Mouse (Mus musculus) liver, adult (tissue): ENCODE measurements at regions not wholly inside any gene's neighbourhood (a gene's known extent, or its start where the extent isn't known, plus 50 kb on each side); places are given as distances from the start of the nearest gene placed in this dataset.

Experiments
- GATA4 ChIP-seq: IDR thresholded peaks from 2 replicates; pipeline ENCODE4 v1.6.1; 2014; ENCODE audit warnings: mild to moderate bottlenecking, low read length; ENCODE audit not compliant: insufficient replicate concordance

DNA sequence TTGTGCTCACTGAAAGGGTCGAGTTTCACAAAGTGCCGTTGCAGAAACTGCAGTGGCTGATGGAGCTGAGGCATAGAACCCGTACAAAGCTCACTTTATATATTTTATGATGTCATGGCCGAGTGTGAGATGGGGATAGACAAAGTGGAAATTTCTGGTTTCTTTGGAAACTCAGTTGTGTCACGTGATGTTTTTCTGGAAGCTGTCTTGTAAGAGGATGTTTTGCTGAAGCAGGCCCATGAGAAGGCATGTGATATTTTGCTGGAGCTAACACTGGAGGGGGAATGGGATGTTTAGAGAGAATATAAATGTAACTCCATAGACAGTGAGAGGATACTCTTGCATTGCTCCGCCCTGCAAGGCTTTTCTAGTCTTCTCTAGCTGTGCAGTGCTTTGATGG is 311.7 kb downstream of the Tmem132b start:
- no peak for TF ChIP-seq GATA4

GRCm38 (mm10) chr5:125849722-125850121 is 318.1 kb downstream of the Tmem132b start:
- no peak for TF ChIP-seq GATA4

DNA sequence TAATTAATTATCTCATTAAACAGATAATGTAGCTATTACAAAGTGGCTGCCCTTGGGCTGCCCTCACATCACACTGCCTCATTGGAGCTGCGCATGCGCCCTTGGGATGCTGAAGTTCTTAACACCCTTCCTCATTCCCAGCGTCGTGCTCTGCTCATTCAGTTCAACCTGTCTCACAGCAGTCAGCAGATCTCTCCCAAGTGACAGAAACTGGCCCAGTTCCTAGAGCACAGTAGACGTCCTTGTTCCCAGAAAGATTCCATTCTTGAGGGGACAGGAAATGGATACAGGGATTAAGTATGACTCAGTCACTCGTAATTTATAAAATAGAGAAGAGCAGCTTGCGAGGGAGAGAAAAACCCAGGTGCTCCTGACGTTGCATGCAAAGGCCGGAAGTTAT is 344.7 kb downstream of the Tmem132b start:
- no peak for TF ChIP-seq GATA4

DNA sequence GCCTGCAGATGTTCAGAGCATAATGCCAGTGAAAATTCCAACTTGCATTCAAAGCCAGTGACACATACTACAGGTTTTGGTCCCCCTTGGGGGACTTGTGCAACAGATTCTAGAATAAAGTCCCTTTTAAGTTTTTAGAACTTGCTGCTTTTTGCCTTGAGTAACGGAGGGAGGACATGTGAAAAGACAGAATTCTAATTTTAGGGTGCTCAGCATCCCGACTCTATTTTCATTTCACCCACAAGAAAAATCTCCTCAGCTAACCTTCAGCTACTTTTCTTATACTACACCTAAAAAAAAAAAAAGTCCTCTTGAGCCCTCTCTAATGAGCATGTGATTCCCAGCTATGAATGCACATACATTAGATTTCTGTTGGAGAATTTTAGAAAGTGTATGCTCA is 357.3 kb downstream of the Tmem132b start:
- TF ChIP-seq GATA4: no peak

DNA sequence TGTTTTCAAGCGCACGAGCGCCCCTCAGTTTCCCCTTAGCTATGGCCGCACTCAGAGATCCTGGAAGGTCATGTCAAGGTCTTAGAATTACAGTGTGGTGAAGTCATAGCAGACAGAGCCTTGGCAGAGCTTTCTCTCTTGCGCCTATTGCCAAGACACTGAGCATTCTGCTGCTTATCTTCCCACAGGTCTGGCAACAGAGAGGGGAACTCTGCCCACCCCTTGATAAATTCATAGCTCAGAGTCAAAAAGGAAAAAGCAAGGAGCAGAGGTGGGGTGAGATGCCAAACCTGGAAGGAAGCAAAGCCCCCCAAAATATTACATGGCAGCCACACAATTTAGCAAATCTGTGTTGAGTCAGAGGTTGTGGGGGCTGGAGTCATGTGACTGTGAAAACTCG is 362.3 kb downstream of the Tmem132b start:
- no peak for TF ChIP-seq GATA4

DNA sequence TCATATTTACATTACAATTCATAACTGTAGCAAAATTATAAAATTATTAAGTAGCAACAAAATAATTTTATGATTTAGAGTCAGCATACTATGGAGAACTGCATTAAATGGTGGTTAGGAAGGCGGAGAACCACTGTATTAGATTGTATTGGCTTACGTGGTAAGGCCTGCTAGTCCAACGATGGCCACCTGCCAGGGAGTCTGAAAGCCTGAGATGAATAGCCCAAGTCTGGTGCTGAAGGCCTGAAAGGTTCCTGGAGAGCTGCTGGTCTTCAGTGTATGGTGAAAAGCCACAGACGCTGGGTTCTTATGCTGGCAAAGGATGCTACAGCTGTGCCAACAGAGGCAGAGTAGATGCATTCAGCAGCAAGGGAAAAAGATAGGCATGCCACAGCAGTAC is 370.5 kb downstream of the Tmem132b start:
- no peak for TF ChIP-seq GATA4

DNA sequence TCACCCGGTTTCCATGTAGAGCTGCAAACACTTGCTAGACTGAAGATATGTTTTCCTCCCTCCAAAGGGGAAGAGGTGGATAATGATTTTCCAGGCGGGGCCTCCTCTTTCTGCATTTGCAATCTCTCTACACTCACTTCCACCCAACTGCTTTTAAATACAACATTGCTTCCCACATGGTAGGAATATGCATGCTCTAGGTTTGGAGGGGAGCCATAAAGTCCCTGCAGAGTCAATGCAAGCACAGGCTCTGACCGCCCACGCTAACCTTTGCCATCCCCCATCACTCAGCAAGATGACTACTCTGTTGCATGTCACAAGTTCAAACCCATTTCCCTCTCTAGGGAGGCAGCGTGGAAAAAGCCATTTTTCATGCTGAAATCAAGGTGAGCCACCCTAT is 372.9 kb downstream of the Tmem132b start:
- no peak for TF ChIP-seq GATA4

DNA sequence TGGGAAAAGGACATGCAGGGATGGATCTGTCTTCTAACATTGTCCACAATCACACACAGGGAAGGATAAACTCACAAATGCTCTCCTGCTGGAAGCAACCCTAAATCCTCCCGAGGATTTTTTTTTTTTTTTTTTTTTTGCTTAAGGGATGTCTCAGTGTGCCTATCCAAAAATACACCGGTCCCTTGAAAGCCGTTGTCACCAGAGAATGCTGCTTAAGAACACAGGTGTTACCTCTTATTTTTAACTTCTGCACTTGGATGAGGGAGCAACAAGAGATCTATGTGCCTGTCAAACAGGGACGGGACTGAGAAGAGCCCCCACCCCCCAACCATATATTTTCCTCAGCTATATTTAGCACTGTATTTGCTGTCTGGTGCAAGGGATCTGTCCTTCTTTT is 375.8 kb downstream of the Tmem132b start:
- no peak for TF ChIP-seq GATA4

GRCm38 (mm10) chr5:125907909-125908308 is 376.3 kb downstream of the Tmem132b start:
- no peak for TF ChIP-seq GATA4

- no peak for TF ChIP-seq GATA4
These were observed 384.3 kb downstream of the Tmem132b start for GRCm38 (mm10) chr5:125915857-125916256.

- TF ChIP-seq GATA4: no peak
These were observed 389.4 kb downstream of the Tmem132b start for GRCm38 (mm10) chr5:125920965-125921364.

DNA sequence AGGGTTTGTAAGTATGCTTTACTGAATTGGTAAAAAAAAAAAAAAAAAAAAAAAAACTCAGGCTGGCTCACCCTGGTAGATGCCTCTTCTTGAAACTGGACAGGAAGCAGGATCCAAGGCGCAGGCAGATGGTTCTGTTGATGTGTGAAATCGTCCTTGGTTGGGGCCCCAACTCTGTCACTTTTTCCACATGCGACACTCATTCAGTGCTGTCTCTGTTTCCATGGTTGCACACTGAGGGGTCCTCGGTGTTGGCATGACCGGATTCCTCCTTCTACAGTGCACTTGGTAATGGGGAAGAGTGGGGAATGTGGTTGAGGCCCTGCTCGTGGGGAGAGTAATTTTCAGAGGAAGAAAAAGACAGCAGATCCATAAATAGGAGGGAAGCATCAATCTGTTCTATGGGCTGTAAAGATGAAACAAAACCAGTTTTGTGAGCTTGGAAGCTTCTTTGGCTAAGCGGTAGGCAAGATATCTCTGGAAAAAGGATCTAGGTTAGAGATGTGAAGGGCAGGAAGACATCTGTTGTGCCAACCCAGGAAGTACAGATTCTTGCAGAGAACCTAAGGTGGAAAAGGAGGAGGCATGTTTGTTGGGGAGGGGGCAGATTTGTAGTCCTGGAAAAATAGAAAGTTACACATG is 394.4 kb downstream of the Tmem132b start:
- TF ChIP-seq GATA4: no peak

DNA sequence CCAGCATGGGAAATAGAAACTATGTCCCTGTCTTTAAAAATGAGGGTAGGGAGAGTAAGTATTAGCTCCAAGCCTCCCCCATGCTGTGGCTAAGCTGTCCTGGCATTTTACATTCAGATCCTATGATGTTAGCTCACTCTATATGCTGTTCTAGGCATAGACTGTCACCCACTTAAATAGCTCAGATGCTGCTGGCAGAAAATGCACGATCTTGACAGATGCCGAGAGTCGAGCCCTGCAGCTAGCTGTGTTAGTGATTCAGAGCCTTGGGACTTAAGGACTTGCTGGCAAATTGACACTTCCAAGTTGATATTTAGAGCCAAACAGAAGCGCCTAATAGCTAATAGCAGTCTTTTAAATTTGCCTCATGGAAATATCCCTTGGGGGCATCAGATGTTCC is 399.9 kb downstream of the Tmem132b start:
- TF ChIP-seq GATA4: no peak

DNA sequence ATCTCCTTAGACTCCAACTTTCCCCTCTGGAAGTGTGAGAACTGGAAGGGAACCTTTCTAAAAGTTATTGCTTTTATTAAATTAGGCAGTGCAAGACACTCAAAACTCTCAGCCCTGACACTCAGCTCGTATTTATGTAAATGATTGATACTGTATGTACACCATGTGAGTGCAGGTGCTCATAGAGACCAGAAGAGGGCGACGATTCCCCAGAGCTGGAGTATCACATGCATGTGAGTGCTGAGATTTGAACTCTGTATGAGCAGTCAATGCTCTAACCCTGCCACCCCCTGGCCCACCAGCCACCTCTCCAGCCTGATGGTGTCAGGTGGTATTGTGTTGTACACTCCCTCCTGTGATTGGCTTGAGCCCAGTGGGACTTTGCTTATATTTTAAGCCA is 407.8 kb downstream of the Tmem132b start:
- TF ChIP-seq GATA4: no peak

- TF ChIP-seq GATA4: no peak
These were observed 415.2 kb downstream of the Tmem132b start for GRCm38 (mm10) chr5:125946729-125947128.

- no peak for TF ChIP-seq GATA4
These were observed 420.1 kb downstream of the Tmem132b start for GRCm38 (mm10) chr5:125951641-125952040.

GRCm38 (mm10) chr5:125964039-125964438 is 432.5 kb downstream of the Tmem132b start:
- TF ChIP-seq GATA4: no peak
